Mouse (Mus musculus) forebrain, embryonic 12.5 days (tissue): ENCODE results near the gene Efcab6. TPM values are rescaled to one million over a fixed set of nuclear protein-coding genes. Genes with fewer than 3 reads are reported as not detected.

Experiments used
- ATAC-seq: fragments of 200-750 bp; cut with Nextera tagmentation; 2 replicates; pipeline ENCODE4 v1.8.0; 2017; ENCODE audit warnings: moderate TSS enrichment; ENCODE audit not compliant: low FRiP score
- H3K27ac ChIP-seq: fragments of 300-500 bp; sonication (generic); 2 replicates; pipeline ENCODE4 v1.5.1; 2016; ENCODE audit warnings: mild to moderate bottlenecking
- H3K27me3 ChIP-seq: fragments of 300-500 bp; sonication (generic); 2 replicates; pipeline ENCODE4 v1.6.1; 2016; ENCODE audit warnings: mild to moderate bottlenecking
- H3K36me3 ChIP-seq: fragments of 300-500 bp; sonication (generic); replicated peaks from 2 replicates; pipeline ENCODE4 v1.6.1; 2016; ENCODE audit warnings: mild to moderate bottlenecking
- H3K4me1 ChIP-seq: fragments of 300-500 bp; sonication (generic); 2 replicates; pipeline ENCODE4 v1.6.1; 2016
- H3K4me2 ChIP-seq: fragments of 300-500 bp; sonication (generic); 2 replicates; pipeline ENCODE4 v1.6.1; 2016; ENCODE audit warnings: mild to moderate bottlenecking, moderate library complexity
- H3K4me3 ChIP-seq: fragments of 300-500 bp; sonication (generic); replicated peaks from 2 replicates; pipeline ENCODE4 v1.5.1; 2016; ENCODE audit warnings: mild to moderate bottlenecking
- H3K9ac ChIP-seq: fragments of 300-500 bp; sonication (generic); 2 replicates; pipeline ENCODE4 v1.6.1; 2016; ENCODE audit warnings: mild to moderate bottlenecking
- H3K9me3 ChIP-seq: fragments of 300-500 bp; sonication (generic); 2 replicates; pipeline ENCODE4 v1.6.1; 2016
- WGBS: fragments of 180-500 bp; shearing (Covaris S2); methylation state at CpG from one replicate; pipeline ENCODE4 v1.1.7; 2016; 5-methylcytosine and 5-hydroxymethylcytosine counted together
- polyA plus RNA-seq: library from polyadenylated mRNA; unstranded; fragments of >200 nt; fragmentation: Nextera tagmentation; extraction: Ambion mirVana; gene quantifications from 2 replicates; pipeline ENCODE4 v1.2.1, GENCODE M21; 2016

Efcab6 gene
- polyA plus RNA-seq, 1 experiment from 2014 or later, result 1.3 TPM

DNA sequence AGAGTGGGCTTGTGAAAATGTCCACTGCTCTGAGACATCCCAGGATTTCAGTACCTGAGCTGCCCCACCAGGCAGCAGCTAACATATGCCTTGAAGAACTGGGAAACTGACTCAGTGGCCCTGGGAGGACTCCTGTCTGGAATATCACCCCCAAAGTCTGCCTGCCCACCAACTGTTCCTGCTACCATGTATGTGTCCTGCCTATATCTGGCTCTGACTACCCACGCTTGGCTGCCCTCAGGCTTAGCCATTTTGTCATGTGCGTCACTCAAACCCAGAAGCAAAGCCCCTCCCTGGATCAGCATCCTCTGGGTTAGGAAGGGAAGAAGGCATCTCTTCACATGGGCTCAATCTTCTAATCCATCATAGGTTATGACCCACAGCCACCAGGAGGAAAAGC lies 14.3 kb upstream of the Efcab6 start:
- Histone ChIP-seq H3K9ac (no peak overlapping the region), H3K4me2 (no peak overlapping the region), H3K27ac (no peak overlapping the region), H3K9me3 (no peaks in the 10 kb centered on the region), H3K4me3 (no peak overlapping the region), H3K4me1 (peaks cover 9% of the 10 kb centered on the region), H3K27me3 (peaks cover 17% of the 10 kb centered on the region), H3K36me3 (no peaks in the 10 kb centered on the region)
- 95% methylated on average over 2 of the region's 2 CpGs for WGBS
- no peak for ATAC-seq

DNA sequence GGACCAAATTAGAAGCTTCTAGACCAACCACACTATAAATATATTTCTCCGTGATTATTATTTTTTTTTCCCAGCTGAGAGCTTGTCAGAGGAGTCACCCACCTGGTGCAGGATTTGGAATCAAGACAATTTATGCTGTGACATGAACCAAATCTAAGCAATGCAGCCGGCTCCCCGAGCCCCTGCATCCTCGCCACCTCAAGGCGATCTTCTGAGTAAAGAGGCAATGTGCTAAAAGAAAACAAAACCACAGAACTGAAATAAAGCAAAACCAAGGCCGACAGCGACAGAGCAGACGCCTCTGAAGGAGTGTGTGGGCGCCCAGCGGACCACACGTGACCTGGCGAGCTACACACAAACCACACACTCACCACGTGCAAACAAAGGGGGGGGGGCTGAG lies 13.5 kb upstream of the Efcab6 start:
- no peak for ATAC-seq
- 76% methylated on average over 13 of the region's 13 CpGs for WGBS
- no peaks in the 10 kb centered on the region for H3K9me3 ChIP-seq

GRCm38 (mm10) chr15:84077151-84077550 lies 12.0 kb upstream of the Efcab6 start:
- peaks cover 17% of the 10 kb centered on the region for H3K4me1 ChIP-seq
- H3K27me3 ChIP-seq, result peaks cover 29% of the 10 kb centered on the region
- H3K9me3 ChIP-seq, result no peaks in the 10 kb centered on the region
- H3K9ac ChIP-seq, result no peak overlapping the region
- H3K4me3 ChIP-seq, result no peak overlapping the region
- 60% methylated on average over 17 of the region's 17 CpGs for WGBS
- H3K27ac ChIP-seq, result no peak overlapping the region
- H3K36me3 ChIP-seq, result no peaks in the 10 kb centered on the region
- no peak overlapping the region for H3K4me2 ChIP-seq
- no peak for ATAC-seq

More for the DNA sequence above, 13.5 kb upstream of the Efcab6 start:
- Histone ChIP-seq H3K36me3 (no peaks in the 10 kb centered on the region), H3K9ac (no peak overlapping the region), H3K27me3 (peaks cover 21% of the 10 kb centered on the region), H3K27ac (no peak overlapping the region), H3K4me1 (peaks cover 13% of the 10 kb centered on the region), H3K4me3 (no peak overlapping the region), H3K4me2 (no peak overlapping the region)

- Histone ChIP-seq H3K36me3 (no peaks in the 10 kb centered on the region), H3K27ac (no peak overlapping the region), H3K4me3 (peak overlapping the region; percentile 13; the same call in 1 of the 2 replicates), H3K27me3 (peaks cover 51% of the 10 kb centered on the region), H3K4me2 (peak overlapping the region; percentile 46), H3K9me3 (no peaks in the 10 kb centered on the region), H3K4me1 (peaks cover 24% of the 10 kb centered on the region), H3K9ac (peak overlapping the region; percentile 38; the same call in 1 of the 2 replicates)
- WGBS, result 16% methylated on average over 17 of the region's 17 CpGs
- ATAC-seq, result no peak
These were observed 9.6 kb upstream of the Efcab6 start for GRCm38 (mm10) chr15:84074705-84075185.

DNA sequence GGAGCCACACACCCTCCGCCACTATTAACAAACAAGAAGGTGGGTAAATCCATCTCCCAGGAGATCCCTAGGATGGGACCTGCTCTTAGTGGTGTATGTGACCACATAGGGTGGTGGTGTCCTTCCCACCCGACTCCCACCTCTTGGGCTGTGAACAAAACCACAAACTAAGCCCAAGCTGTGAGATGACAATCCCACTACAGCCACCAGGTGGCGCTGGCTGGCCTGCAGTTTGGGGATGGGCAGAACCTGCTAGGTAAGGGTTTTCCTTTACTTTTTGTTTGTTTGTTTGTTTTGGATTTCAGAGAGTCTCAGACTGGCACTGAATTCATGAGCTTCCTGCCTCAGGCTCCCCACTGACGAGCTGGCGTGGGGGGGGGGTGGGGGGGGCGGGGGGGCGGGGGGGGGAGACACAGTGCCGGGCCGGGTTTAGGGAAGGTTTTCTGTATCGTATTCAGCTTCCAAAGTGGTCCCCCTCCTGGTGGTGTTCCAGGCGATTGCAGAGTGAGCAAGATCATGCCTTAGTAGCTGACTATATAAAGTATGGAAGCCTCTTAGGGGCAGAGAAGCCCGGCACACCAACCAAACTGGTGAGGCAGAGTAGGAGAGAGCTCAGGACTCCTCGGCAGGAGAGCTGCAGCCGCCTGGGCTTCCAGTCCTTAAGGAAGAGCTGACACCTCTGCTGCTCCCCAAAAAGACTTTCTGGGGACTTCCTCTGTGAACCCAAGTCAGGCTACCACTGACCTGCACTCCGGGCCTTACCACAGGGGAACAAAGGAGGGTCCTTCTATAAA lies 8.9 kb upstream of the Efcab6 start:
- Histone ChIP-seq H3K4me2 (peak overlapping the region; percentile 46), H3K36me3 (no peaks in the 10 kb centered on the region), H3K4me3 (peak overlapping the region; percentile 13), H3K27ac (no peak overlapping the region), H3K9ac (peak overlapping the region; percentile 38; the same call in 1 of the 2 replicates), H3K4me1 (peaks cover 31% of the 10 kb centered on the region), H3K9me3 (no peaks in the 10 kb centered on the region), H3K27me3 (peaks cover 57% of the 10 kb centered on the region)
- WGBS, result 10% methylated on average over 13 of the region's 15 CpGs
- no peak for ATAC-seq

GRCm38 (mm10) chr15:84073058-84073457 lies 7.9 kb upstream of the Efcab6 start:
- Histone ChIP-seq H3K27ac (no peak overlapping the region), H3K4me2 (no peak overlapping the region), H3K27me3 (peaks cover 67% of the 10 kb centered on the region), H3K36me3 (no peaks in the 10 kb centered on the region), H3K4me3 (no peak overlapping the region), H3K9me3 (no peaks in the 10 kb centered on the region), H3K9ac (no peak overlapping the region), H3K4me1 (peaks cover 37% of the 10 kb centered on the region)
- no peak for ATAC-seq
- 23% methylated on average over 8 of the region's 8 CpGs for WGBS

- Histone ChIP-seq H3K4me3 (no peak overlapping the region), H3K36me3 (no peaks in the 10 kb centered on the region)
- WGBS, result 27% methylated on average over 7 of the region's 7 CpGs
These were observed 7.0 kb upstream of the Efcab6 start for GRCm38 (mm10) chr15:84072226-84072625.

DNA sequence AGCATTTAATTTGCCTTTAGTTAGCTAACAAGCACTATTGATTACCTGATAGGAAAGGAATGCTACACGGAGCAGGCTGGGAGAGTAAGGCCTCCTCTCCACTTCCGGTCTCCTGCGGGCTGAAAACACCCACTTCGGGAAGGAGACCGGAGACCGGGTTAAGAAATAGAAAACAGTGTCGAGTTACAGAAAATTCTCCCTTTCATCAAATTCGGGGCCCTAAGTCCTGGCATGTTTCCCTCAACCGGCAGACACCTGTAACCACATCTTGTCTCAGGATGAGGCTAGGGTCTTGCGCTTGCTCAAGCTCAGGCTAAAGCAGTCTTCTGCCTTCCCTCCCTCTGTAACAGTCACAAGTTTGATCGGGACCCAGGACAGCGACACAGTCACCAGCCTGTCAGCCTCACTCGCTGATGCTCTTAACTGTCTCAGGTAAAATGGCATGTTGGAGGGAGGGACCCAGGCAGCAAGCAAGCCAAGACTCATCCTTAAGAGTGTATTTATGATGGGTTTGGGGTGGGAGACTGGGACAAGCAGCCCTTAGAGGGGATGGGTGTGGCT lies 5.0 kb upstream of the Efcab6 start:
- WGBS, result 6% methylated on average over 13 of the region's 13 CpGs
- no peak for ATAC-seq
- Histone ChIP-seq H3K9me3 (peaks cover 5% of the 10 kb centered on the region), H3K27me3 (peaks cover 78% of the 10 kb centered on the region), H3K27ac (peak overlapping the region; percentile 3; the same call in 1 of the 2 replicates), H3K4me2 (peak overlapping the region; percentile 34), H3K4me1 (peaks cover 33% of the 10 kb centered on the region), H3K4me3 (no peak overlapping the region), H3K9ac (no peak overlapping the region), H3K36me3 (no peaks in the 10 kb centered on the region)

More at GRCm38 (mm10) chr15:84072226-84072625, 7.0 kb upstream of the Efcab6 start:
- ATAC-seq, result peak; percentile 47
- peaks cover 74% of the 10 kb centered on the region for H3K27me3 ChIP-seq
- H3K9ac ChIP-seq, result no peak overlapping the region
- H3K4me1 ChIP-seq, result peaks cover 36% of the 10 kb centered on the region
- no peak overlapping the region for H3K4me2 ChIP-seq
- H3K9me3 ChIP-seq, result no peaks in the 10 kb centered on the region
- H3K27ac ChIP-seq, result no peak overlapping the region

DNA sequence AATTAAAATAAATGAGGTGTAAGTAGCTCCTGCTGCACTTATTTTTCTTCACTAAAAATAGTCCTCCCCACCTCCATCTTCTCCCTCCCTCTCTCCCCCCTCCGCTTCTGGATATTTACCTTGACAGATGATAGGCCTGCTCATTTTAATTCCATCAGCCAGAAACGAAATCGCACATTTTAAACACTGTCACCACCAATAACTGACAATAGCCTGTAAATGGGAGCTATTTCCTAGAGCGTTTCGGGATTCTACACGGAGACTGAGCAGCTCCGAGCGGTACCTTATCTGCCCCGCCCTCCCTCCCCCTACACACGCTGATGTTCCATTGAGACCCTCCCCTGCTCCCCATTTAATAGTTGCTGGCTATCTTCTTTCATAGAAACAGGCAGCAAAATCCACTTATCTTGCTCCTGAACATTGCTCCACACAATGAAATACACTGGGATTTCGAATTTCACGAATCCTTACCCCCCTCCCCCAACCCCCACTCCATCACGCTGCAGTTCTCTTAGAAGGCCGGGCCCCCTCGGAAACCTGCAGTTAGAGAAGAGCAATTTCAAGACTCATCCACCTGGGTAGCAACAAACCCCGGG lies 4.4 kb upstream of the Efcab6 start:
- 8% methylated on average over 16 of the region's 16 CpGs for WGBS
- ATAC-seq, result no peak
- H3K4me3 ChIP-seq, result no peak overlapping the region
- peaks cover 33% of the 10 kb centered on the region for H3K4me1 ChIP-seq
- peak overlapping the region; percentile 34 for H3K4me2 ChIP-seq
- peaks cover 5% of the 10 kb centered on the region for H3K9me3 ChIP-seq
- H3K27me3 ChIP-seq, result peaks cover 72% of the 10 kb centered on the region
- peak overlapping the region; percentile 47; the same call in 1 of the 2 replicates for H3K27ac ChIP-seq
- H3K36me3 ChIP-seq, result no peaks in the 10 kb centered on the region
- no peak overlapping the region for H3K9ac ChIP-seq

GRCm38 (mm10) chr15:84065701-84066100 lies 522 bp upstream of the Efcab6 start:
- Histone ChIP-seq H3K4me3 (no peak overlapping the region), H3K27ac (no peak overlapping the region), H3K4me1 (peaks cover 24% of the 10 kb centered on the region), H3K9me3 (peaks cover 5% of the 10 kb centered on the region), H3K36me3 (no peaks in the 10 kb centered on the region), H3K27me3 (peaks cover 51% of the 10 kb centered on the region), H3K4me2 (no peak overlapping the region), H3K9ac (no peak overlapping the region)
- no peak for ATAC-seq
- WGBS, result 66% methylated on average over 4 of the region's 4 CpGs

GRCm38 (mm10) chr15:84058841-84059240 lies 6.3 kb downstream of the Efcab6 start:
- Histone ChIP-seq H3K4me3 (no peak overlapping the region), H3K9ac (no peak overlapping the region), H3K9me3 (no peaks in the 10 kb centered on the region; the same call in 1 of the 2 replicates), H3K36me3 (no peaks in the 10 kb centered on the region), H3K27me3 (peaks cover 13% of the 10 kb centered on the region), H3K27ac (no peak overlapping the region), H3K4me1 (peaks cover under 1% of the 10 kb centered on the region; the same call in 1 of the 2 replicates), H3K4me2 (no peak overlapping the region)
- WGBS, result 88% methylated on average over 6 of the region's 6 CpGs
- no peak for ATAC-seq

- WGBS, result 75% methylated on average over 5 of the region's 5 CpGs
- Histone ChIP-seq H3K9me3 (no peaks in the 10 kb centered on the region), H3K4me1 (peaks cover 4% of the 10 kb centered on the region; the same call in 1 of the 2 replicates), H3K27ac (no peak overlapping the region), H3K4me2 (no peak overlapping the region), H3K9ac (no peak overlapping the region), H3K4me3 (no peak overlapping the region), H3K36me3 (no peaks in the 10 kb centered on the region), H3K27me3 (peaks cover 11% of the 10 kb centered on the region)
- no peak for ATAC-seq
These were observed 9.1 kb downstream of the Efcab6 start for GRCm38 (mm10) chr15:84056083-84056482.
